ENCODE assay signal across 15 mouse cellular contexts in genomic region chr4:107717718-107718313, GRCm38 (mm10). TPM values are rescaled to one million over a fixed set of nuclear protein-coding genes. Genes with fewer than 3 reads are reported as not detected.
A peak's percentile ranks its signal among the peaks of the same experiment; 100 is the strongest.
DNase-seq lines count a peak whose midpoint lies in the region; ATAC-seq and TF ChIP-seq lines count a peak whose summit lies in the region.
"Had no signal": no experiment of that assay in that cellular context is flagged by ENCODE, and none has a peak within 500 bp of the region (broad histone marks: within the 10 kb centered on the region; RNA-seq: fewer than 3 reads in every experiment).

No protein-coding gene starts in this region.

- no peaks in the 10 kb centered on the region for H3K36me3 ChIP-seq in forebrain, postnatal 0 days (ENCODE audit: insufficient read depth)
- H3K36me3 ChIP-seq in splenic B cell, adult 2 months (ENCODE audit: control insufficient read depth, insufficient read depth, low read length, poor library complexity, severe bottlenecking), result no peaks in the 10 kb centered on the region
- H3K36me3 ChIP-seq: embryonic facial prominence, embryonic 12.5 days had no signal

- H3K4me3 ChIP-seq in forebrain, postnatal 0 days (ENCODE audit: low read depth, low read length), result no peak overlapping the region
- no peak overlapping the region for H3K4me3 ChIP-seq in left cerebral cortex, adult 2 months
- H3K4me3 ChIP-seq: embryonic facial prominence, embryonic 12.5 days had no signal

- peaks cover 16% of the 10 kb centered on the region for H3K4me1 ChIP-seq in forebrain, postnatal 0 days (ENCODE audit: insufficient read depth)
- H3K4me1 ChIP-seq: embryonic facial prominence, embryonic 12.5 days had no signal

- peak; percentile 81 for ATAC-seq in forebrain, postnatal 0 days
- no peak for ATAC-seq in erythroid progenitor cell, adult 5-6 weeks (replicated peaks; ENCODE audit: low FRiP score, poor library complexity, severe bottlenecking)

- no peaks in the 10 kb centered on the region for H3K9me3 ChIP-seq in forebrain, postnatal 0 days (ENCODE audit: low read length)
- H3K9me3 ChIP-seq: embryonic facial prominence, embryonic 12.5 days had no signal

- 0 out of 2 replicates have a peak overlapping the region, but pooled peaks have one; percentile 13 for H3K4me2 ChIP-seq in forebrain, postnatal 0 days (ENCODE audit: low read depth)
- H3K4me2 ChIP-seq: embryonic facial prominence, embryonic 12.5 days had no signal

- no peak for TF ChIP-seq CTCF in forebrain, postnatal 0 days (IDR thresholded peaks at IDR 0.05; ENCODE audit: low read depth)
- TF ChIP-seq CTCF in left cerebral cortex, adult 2 months (IDR thresholded peaks at IDR 0.05), result no peak; the same call in 1 of the 2 replicates

- H3K9ac ChIP-seq in forebrain, postnatal 0 days, result no peak overlapping the region
- H3K9ac ChIP-seq: embryonic facial prominence, embryonic 12.5 days had no signal

- DNase-seq in right cerebral cortex, adult 2 months (ENCODE audit: low spot score in 2 of 2), result peak; percentile 52
- no peak for DNase-seq in right cerebral cortex, postnatal 4 days
- DNase-seq in forebrain, postnatal 0 days, result peak; percentile 83
- DNase-seq in left cerebral cortex, adult 2 months (ENCODE audit: extremely low spot score in 1 of 2, low spot score in 2 of 2), result no peak
- peak; percentile 9 for DNase-seq in splenic B cell, adult 2 months (ENCODE audit: low read depth, low spot score)
- DNase-seq in heart, postnatal 36 days, result no peak
- DNase-seq in kidney, postnatal 25 days, result no peak
- DNase-seq: kidney, postnatal 36 days; spleen, adult 18-20 months; thymus, postnatal 25 days had no signal

- peak overlapping the region; percentile 72 for H3K27ac ChIP-seq in forebrain, postnatal 0 days (ENCODE audit: low read depth, low read length)
- H3K27ac ChIP-seq in left cerebral cortex, adult 2 months, result peak overlapping the region; percentile 50
- H3K27ac ChIP-seq: embryonic facial prominence, embryonic 12.5 days had no signal

- intact Hi-C loops in left cerebral cortex, adult 2 months (cut with DNase I), result no loop called here
- intact Hi-C loops in heart, postnatal 36 days (cut with DNase I), result no loop called here

- WGBS in forebrain, postnatal 0 days, result 17% methylated on average over 8 of the region's 8 CpGs

- no peaks in the 10 kb centered on the region for H3K27me3 ChIP-seq in forebrain, postnatal 0 days (ENCODE audit: insufficient read depth, low read length)
- H3K27me3 ChIP-seq in splenic B cell, adult 2 months (ENCODE audit: control insufficient read depth, insufficient read depth, low read length, poor library complexity, severe bottlenecking), result no peaks in the 10 kb centered on the region
- H3K27me3 ChIP-seq: embryonic facial prominence, embryonic 12.5 days had no signal

RNA-seq across cellular contexts. Expression of gene Dmrtb1, which starts 33.8 kb away (rescaled TPM):
- 9.6 and 14.0 TPM in 2 replicates for total RNA-seq in forebrain, postnatal 0 days (2014; rRNA removed)
- 13.6 and 21.7 TPM in 2 replicates for polyA plus RNA-seq in forebrain, postnatal 0 days (2015; fragmentation: Nextera tagmentation; extraction: Ambion mirVana)
- total RNA-seq in left cerebral cortex, adult 2 months (2021), result under 1 TPM; 0.27 to 0.44 TPM
- not detected for total RNA-seq in heart, postnatal 36 days (2021)
- not detected in 2 replicates for total RNA-seq in erythroid progenitor cell, adult 5-6 weeks (2015; ENCODE audit: low replicate concordance)
- not detected in 2 replicates for total RNA-seq in erythroid progenitor cell, adult 5-6 weeks (2017; ENCODE audit: low replicate concordance)
- total RNA-seq: gastrocnemius, postnatal 4 days; hematopoietic stem cell, adult 5-6 weeks; liver, adult 2 months had no signal
- polyA plus RNA-seq: liver, adult 2 months had no signal

Comparison
In these comparisons a context has a peak if more than half of its experiments do, and no peak if none do; other contexts are left out.
1. DNase-seq: peak in right cerebral cortex, adult 2 months (2 of 2), forebrain, postnatal 0 days (single experiment) and splenic B cell, adult 2 months (single experiment); none in right cerebral cortex, postnatal 4 days (single experiment), left cerebral cortex, adult 2 months (0 of 2), heart, postnatal 36 days (0 of 2) and kidney, postnatal 25 days (0 of 2).